Mouse (Mus musculus) lung, adult 2 months (tissue): Measurements from ENCODE around the gene Glis2.

Experiments
- CTCF ChIP-seq: fragments of 200-500 bp; IDR thresholded peaks from 2 replicates; pipeline ENCODE4 v1.5.1; 2011; ENCODE audit warnings: mild to moderate bottlenecking, low read length, control low read depth; ENCODE audit not compliant: insufficient read depth
- POLR2A ChIP-seq: fragments of 200-500 bp; IDR thresholded peaks from 2 replicates; pipeline ENCODE4 v1.6.1; 2011; ENCODE audit warnings: low read depth, mild to moderate bottlenecking, control low read depth, low read length, borderline replicate concordance; ENCODE audit errors: extremely low read depth

GRCm38 (mm10) chr16:4605514-4606131 lies 11.1 kb downstream of the Glis2 start:
- TF ChIP-seq POLR2A (no peak), CTCF (no peak)
